Mouse (Mus musculus) erythroblast, embryonic 14.5 days (primary cell): ENCODE results near the gene Shroom1.

Experiments
- GATA1 ChIP-seq: IDR thresholded peaks from 2 replicates; pipeline ENCODE4 v1.6.1; 2012; ENCODE audit warnings: low read length, inconsistent platforms, mixed read lengths
- TAL1 ChIP-seq: IDR thresholded peaks from 3 replicates; pipeline ENCODE4 v1.6.1; 2012; ENCODE audit warnings: low read length, inconsistent platforms, mixed read lengths

GRCm38 (mm10) chr11:53485719-53486118 is 28.7 kb downstream of the Shroom1 start:
- TF ChIP-seq TAL1 (no peak), GATA1 (no peak)
